Mouse (Mus musculus) CD4-positive, CD25-positive, alpha-beta regulatory T cell, adult 2 months (primary cell): ENCODE measurements around the gene Zfp82.
"Not testable (repeated sequence)": the region's sequence is repeated elsewhere in the genome, so short reads cannot be mapped to it uniquely, and the experiment has no call there.

ENCODE experiments used
- DNase-seq: peaks from one replicate; pipeline ENCODE4 v3.0.0-alpha.2; 2012; ENCODE audit warnings: low read depth, low spot score

Gene Zfp82

GRCm38 (mm10) chr7:30072146-30073028, at the start of gene Zfp82:
Gene Zfp82, minus strand, starts transcription at chr7:30072900.
- peak; percentile 91 for DNase-seq

- DNase-seq = no peak
Measured at GRCm38 (mm10) chr7:30122188-30122530, 49.5 kb upstream of the Zfp82 start.

- peak; percentile 94 for DNase-seq
Measured at GRCm38 (mm10) chr7:30121308-30122187, 48.8 kb upstream of the Zfp82 start, which contains the start of gene Zfp382. Gene Zfp382, plus strand, starts transcription at chr7:30121942.

- not testable (repeated sequence) for DNase-seq
Measured at GRCm38 (mm10) chr7:30117935-30118334, 45.2 kb upstream of the Zfp82 start.

GRCm38 (mm10) chr7:30116076-30116475, 43.4 kb upstream of the Zfp82 start:
- DNase-seq = no peak

- DNase-seq = peak; percentile 94
Measured at GRCm38 (mm10) chr7:30099297-30099696, 26.6 kb upstream of the Zfp82 start.

- DNase-seq = peak; percentile 31
Measured at GRCm38 (mm10) chr7:30095551-30096125, 22.9 kb upstream of the Zfp82 start.

- DNase-seq = peak; percentile 93
Measured at GRCm38 (mm10) chr7:30094646-30095429, 22.1 kb upstream of the Zfp82 start, which contains the start of gene Zfp260. Gene Zfp260, plus strand, starts transcription at chr7:30094777.

- DNase-seq = no peak
Measured at GRCm38 (mm10) chr7:30093918-30094415, 21.3 kb upstream of the Zfp82 start.

- DNase-seq = peak; percentile 57
Measured at GRCm38 (mm10) chr7:30092666-30093065, 20.0 kb upstream of the Zfp82 start.

- DNase-seq = peak; percentile 71
Measured at GRCm38 (mm10) chr7:30090970-30091585, 18.4 kb upstream of the Zfp82 start.

- DNase-seq = peak; percentile 99
Measured at GRCm38 (mm10) chr7:30090092-30090969, 17.6 kb upstream of the Zfp82 start, which contains the start of the genes Gm26920 and Zfp566. Gene Gm26920, minus strand, starts transcription at chr7:30090410. Gene Zfp566, minus strand, starts transcription at chr7:30090527.

- DNase-seq = no peak
Measured at GRCm38 (mm10) chr7:30089405-30089804, 16.7 kb upstream of the Zfp82 start.

- no peak for DNase-seq
Measured at GRCm38 (mm10) chr7:30086524-30086923, 13.8 kb upstream of the Zfp82 start.

GRCm38 (mm10) chr7:30064622-30065021, 8.1 kb downstream of the Zfp82 start:
- DNase-seq = no peak

- peak; percentile 36 for DNase-seq
Measured at GRCm38 (mm10) chr7:30062478-30062877, 10.2 kb downstream of the Zfp82 start.

GRCm38 (mm10) chr7:30060341-30060740, 12.4 kb downstream of the Zfp82 start:
- DNase-seq = no peak

- no peak for DNase-seq
Measured at GRCm38 (mm10) chr7:30053591-30053990, 19.1 kb downstream of the Zfp82 start.

- DNase-seq = peak; percentile 92
Measured at GRCm38 (mm10) chr7:30050882-30051548, 21.7 kb downstream of the Zfp82 start, which contains the start of gene Zfp14. Gene Zfp14, minus strand, starts transcription at chr7:30051380.
